Mouse (Mus musculus) MEL (cell line): ENCODE data around the gene Mrps10. TPM values are rescaled to one million over a fixed set of nuclear protein-coding genes. Genes with fewer than 3 reads are reported as not detected.
A peak's percentile ranks its signal among the peaks of the same experiment; 100 is the strongest.

Experiments used
- DNase-seq: peaks from one replicate; pipeline ENCODE4 v3.0.0; 2011; ENCODE audit warnings: low read depth, low spot score
- H3K27ac ChIP-seq: 2 replicates; pipeline ENCODE4 v1.5.1; 2012; ENCODE audit warnings: low read depth, mild to moderate bottlenecking, control low read depth, low read length, moderate library complexity; ENCODE audit not compliant: control insufficient read depth
- H3K27me3 ChIP-seq, 2 experiments: fragments of 150-350 bp in 1 of 2; sonication (generic) in 1 of 2; 2 replicates each; pipeline ENCODE4 v1.6.1; 2012; ENCODE audit warnings: low read length in 2 of 2, mild to moderate bottlenecking in 2 of 2, improper control_type of control experiment in 1 of 2, moderate library complexity in 1 of 2; ENCODE audit not compliant: insufficient read depth in 2 of 2, control insufficient read depth in 1 of 2
- H3K36me3 ChIP-seq, 2 experiments: 2 replicates each; pipeline ENCODE4 v1.6.1; 2012 to 2014; ENCODE audit warnings: low read length in 2 of 2, improper control_type of control experiment in 1 of 2, inconsistent platforms in 1 of 2, mild to moderate bottlenecking in 1 of 2; ENCODE audit not compliant: insufficient read depth in 2 of 2, control insufficient read depth in 1 of 2
- H3K4me1 ChIP-seq, 2 experiments: fragments of 150-350 bp in 1 of 2; sonication (generic) in 1 of 2; 2 replicates each; pipeline ENCODE4 v1.6.1; 2012; ENCODE audit warnings: low read length in 2 of 2, improper control_type of control experiment in 1 of 2, mild to moderate bottlenecking in 1 of 2; ENCODE audit not compliant: insufficient read depth in 2 of 2, control insufficient read depth in 1 of 2
- H3K4me3 ChIP-seq, 2 experiments: fragments of 150-350 bp in 1 of 2; sonication (generic) in 1 of 2; 2 replicates each; pipeline ENCODE4 v1.5.1; 2012; ENCODE audit warnings: low read depth in 2 of 2, low read length in 2 of 2, mild to moderate bottlenecking in 2 of 2, moderate library complexity in 2 of 2, control low read depth in 1 of 2, improper control_type of control experiment in 1 of 2; ENCODE audit not compliant: control insufficient read depth in 1 of 2, insufficient read depth in 1 of 2
- H3K79me2 ChIP-seq: 2 replicates; pipeline ENCODE4 v1.6.1; 2012; ENCODE audit warnings: mild to moderate bottlenecking, low read length, moderate library complexity; ENCODE audit not compliant: control insufficient read depth, poor library complexity, insufficient read depth
- H3K9ac ChIP-seq: 2 replicates; pipeline ENCODE4 v1.6.1; 2012; ENCODE audit warnings: low read depth, mild to moderate bottlenecking, control low read depth, low read length, moderate library complexity; ENCODE audit not compliant: control insufficient read depth, poor library complexity, severe bottlenecking
- H3K9me3 ChIP-seq: fragments of 150-350 bp; sonication (generic); replicated peaks from 2 replicates; pipeline ENCODE4 v1.6.1; 2012; ENCODE audit warnings: mild to moderate bottlenecking, low read length, improper control_type of control experiment, moderate library complexity; ENCODE audit not compliant: insufficient read depth
- CHD2 ChIP-seq: IDR thresholded peaks from 2 replicates; pipeline ENCODE4 v1.6.1; 2011; ENCODE audit warnings: low read length, improper control_type of control experiment
- ETS1 ChIP-seq: IDR thresholded peaks from 2 replicates; pipeline ENCODE4 v1.6.1; 2012; ENCODE audit warnings: low read depth, mild to moderate bottlenecking, inconsistent platforms, low read length, improper control_type of control experiment, moderate library complexity
- GATA1 ChIP-seq: IDR thresholded peaks from 2 replicates; pipeline ENCODE4 v1.6.1; 2011; ENCODE audit warnings: low read depth, low read length, improper control_type of control experiment
- HCFC1 ChIP-seq: IDR thresholded peaks from 2 replicates; pipeline ENCODE4 v1.6.1; 2012; ENCODE audit warnings: low read depth, mild to moderate bottlenecking, inconsistent platforms, low read length, improper control_type of control experiment, moderate library complexity
- JUND ChIP-seq: IDR thresholded peaks from 2 replicates; pipeline ENCODE4 v1.6.1; 2011; ENCODE audit warnings: low read depth, mild to moderate bottlenecking, improper control_type of control experiment, low read length
- KAT2A ChIP-seq: conservative IDR thresholded peaks from 2 replicates; pipeline ENCODE4 v1.6.1; 2012; ENCODE audit warnings: low read depth, low read length, improper control_type of control experiment, inconsistent platforms
- MAFK ChIP-seq: IDR thresholded peaks from 2 replicates; pipeline ENCODE4 v1.6.1; 2011; ENCODE audit warnings: low read depth, mild to moderate bottlenecking, low read length, improper control_type of control experiment, borderline replicate concordance
- MAX ChIP-seq: IDR thresholded peaks from 2 replicates; pipeline ENCODE4 v1.6.1; 2011; ENCODE audit warnings: low read length, improper control_type of control experiment
- MAZ ChIP-seq: IDR thresholded peaks from 2 replicates; pipeline ENCODE4 v1.6.1; 2012; ENCODE audit warnings: low read depth, mild to moderate bottlenecking, inconsistent platforms, low read length, improper control_type of control experiment
- POLR2A ChIP-seq, 2 experiments: IDR thresholded peaks; 2 replicates each; pipeline ENCODE4 v1.6.1; 2011 to 2012; ENCODE audit warnings: low read length in 2 of 2, mild to moderate bottlenecking in 2 of 2, control low read depth in 1 of 2, improper control_type of control experiment in 1 of 2, low read depth in 1 of 2, moderate library complexity in 1 of 2; ENCODE audit not compliant: control insufficient read depth in 1 of 2, insufficient read depth in 1 of 2, poor library complexity in 1 of 2
- POLR2AphosphoS2 ChIP-seq: IDR thresholded peaks from 2 replicates; pipeline ENCODE4 v1.6.1; 2011; ENCODE audit warnings: low read length, improper control_type of control experiment
- RAD21 ChIP-seq: IDR thresholded peaks from 2 replicates; pipeline ENCODE4 v1.6.1; 2011; ENCODE audit warnings: mild to moderate bottlenecking, low read depth, low read length, improper control_type of control experiment
- RCOR1 ChIP-seq: IDR thresholded peaks from 2 replicates; pipeline ENCODE4 v1.6.1; 2012; ENCODE audit warnings: low read depth, mild to moderate bottlenecking, inconsistent platforms, low read length, improper control_type of control experiment
- TAL1 ChIP-seq: IDR thresholded peaks from 2 replicates; pipeline ENCODE4 v1.6.1; 2012; ENCODE audit warnings: mild to moderate bottlenecking, inconsistent platforms, low read length, moderate library complexity, mixed read lengths
- TBP ChIP-seq: IDR thresholded peaks from 2 replicates; pipeline ENCODE4 v1.8.0; 2011; ENCODE audit warnings: low read depth, low read length, improper control_type of control experiment
- TCF12 ChIP-seq: IDR thresholded peaks from 2 replicates; pipeline ENCODE4 v1.6.1; 2014; ENCODE audit warnings: low read depth, mild to moderate bottlenecking, inconsistent platforms, low read length, improper control_type of control experiment, moderate library complexity
- UBTF ChIP-seq: IDR thresholded peaks from 2 replicates; pipeline ENCODE4 v1.6.1; 2012; ENCODE audit warnings: low read depth, mild to moderate bottlenecking, inconsistent platforms, low read length, improper control_type of control experiment, moderate library complexity, borderline replicate concordance; ENCODE audit not compliant: insufficient read depth
- USF1 ChIP-seq: IDR thresholded peaks from 2 replicates; pipeline ENCODE4 v1.6.1; 2014; ENCODE audit warnings: low read depth, mild to moderate bottlenecking, inconsistent platforms, low read length, improper control_type of control experiment, moderate library complexity
- USF2 ChIP-seq, 2 experiments: IDR thresholded peaks; 2 replicates each; pipeline ENCODE4 v1.6.1; 2011 to 2012; ENCODE audit warnings: improper control_type of control experiment in 2 of 2, low read length in 2 of 2, borderline replicate concordance in 1 of 2, inconsistent platforms in 1 of 2, low read depth in 1 of 2, mild to moderate bottlenecking in 1 of 2; ENCODE audit not compliant: insufficient read depth in 1 of 2
- ZKSCAN1 ChIP-seq: IDR thresholded peaks from 2 replicates; pipeline ENCODE4 v1.6.1; 2012; ENCODE audit warnings: low read depth, mild to moderate bottlenecking, inconsistent platforms, low read length, improper control_type of control experiment, moderate library complexity
- polyA plus RNA-seq, 2 experiments: library from polyadenylated mRNA; stranded (reverse) in 1 of 2; unstranded in 1 of 2; fragments of >175 nt in 1 of 2; fragments of >200 nt in 1 of 2; gene quantifications; 2 replicates each; pipeline versions ENCODE4 v1.2.1 to v1.2.4; 2012; ENCODE audit warnings: low replicate concordance in 2 of 2, low read depth in 1 of 2; ENCODE audit not compliant: insufficient read length in 2 of 2, insufficient read depth in 1 of 2, missing spikeins in 1 of 2
- total RNA-seq: library from RNA; depleted of rRNA; stranded (reverse); fragments of 300-350 nt; gene quantifications from 2 replicates; pipeline ENCODE4 v1.2.3, GENCODE M21; 2012

The Mrps10 gene
- total and polyA plus RNA-seq, 3 experiments, result 78.9 to 442 (median 107) TPM

- TF ChIP-seq JUND, result no peak
- TF ChIP-seq UBTF, result no peak
- TF ChIP-seq KAT2A, result no peak
- TF ChIP-seq POLR2AphosphoS2, result no peak
- peak; percentile 80 for TF ChIP-seq TCF12
- TF ChIP-seq RAD21, result no peak
- 0 out of 2 replicates have a peak, but pooled peaks have one; percentile 22 for TF ChIP-seq RCOR1
- no peak for TF ChIP-seq MAX
- peak; percentile 72 for TF ChIP-seq GATA1
- TF ChIP-seq CHD2, result no peak
- TF ChIP-seq POLR2A (IDR thresholded peaks at IDR 0.05; ENCODE audit: control insufficient read depth in 1 of 2, insufficient read depth in 1 of 2, low read depth in 1 of 2, low read length in 2 of 2, poor library complexity in 1 of 2), result no peak
- TF ChIP-seq HCFC1, result no peak
- no peak for TF ChIP-seq MAZ
- TF ChIP-seq TBP, result no peak
- no peak for TF ChIP-seq ZKSCAN1
- peak; percentile 61 for TF ChIP-seq TAL1
- no peak for TF ChIP-seq MAFK
- no peak for TF ChIP-seq USF2 (IDR thresholded peaks at IDR 0.05; ENCODE audit: borderline replicate concordance in 1 of 2, insufficient read depth in 1 of 2, low read depth in 1 of 2, low read length in 2 of 2)
Observed at GRCm38 (mm10) chr17:47319761-47320160, 48.9 kb upstream of the Mrps10 start (continued).

DNA sequence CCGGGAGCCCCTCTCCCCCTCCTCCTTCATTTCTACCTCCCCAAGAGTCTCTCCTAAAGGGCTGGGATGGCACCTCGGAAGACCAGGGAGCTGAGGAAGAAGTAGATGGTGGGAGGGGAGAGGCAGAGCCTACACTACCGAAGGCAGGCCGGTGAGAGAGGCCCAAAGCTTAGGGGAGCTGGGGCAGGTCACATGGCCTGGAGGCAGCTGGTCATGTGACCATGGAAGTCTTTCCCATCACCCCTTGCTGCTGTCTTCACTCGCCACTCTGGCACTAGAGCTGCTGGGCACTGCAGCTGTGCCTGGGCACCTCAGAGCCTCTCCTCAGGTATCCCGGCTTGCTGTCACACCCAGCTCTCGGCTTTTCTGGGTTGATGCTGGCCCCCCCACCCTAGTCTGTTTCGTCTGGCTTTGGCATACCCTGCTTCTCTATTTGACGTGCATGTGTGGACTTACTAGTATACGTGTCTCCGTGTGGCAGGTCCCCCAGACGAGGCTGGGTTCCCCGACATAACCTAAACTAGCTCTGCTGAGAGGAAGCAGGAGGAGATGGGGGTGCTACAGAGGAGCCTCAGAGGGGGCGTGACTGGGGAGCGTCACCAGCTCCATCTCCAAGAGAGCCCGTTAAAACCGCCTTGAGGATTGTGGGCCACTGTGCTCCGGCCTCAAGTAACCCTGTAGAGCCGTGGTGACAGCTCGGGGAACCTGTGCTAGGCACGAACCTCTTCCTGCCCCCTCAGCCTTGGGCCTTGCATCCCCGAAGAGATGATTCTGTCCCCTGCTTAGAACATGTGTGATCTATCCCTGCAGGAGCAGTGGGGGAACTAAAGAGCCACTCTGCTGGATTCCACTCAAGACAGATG lies 46.3 kb upstream of the Mrps10 start:
- no peak overlapping the region for H3K9ac ChIP-seq
- DNase-seq, result no peak
- H3K27me3 ChIP-seq, result no peaks in the 10 kb centered on the region

More for the DNA sequence above, 46.3 kb upstream of the Mrps10 start:
- Histone ChIP-seq H3K79me2 (no peaks in the 10 kb centered on the region), H3K4me1 (peaks cover 9 to 14% of the 10 kb centered on the region in 2 experiments), H3K36me3 (peaks cover 0 to 20% of the 10 kb centered on the region in 2 experiments; a peak in 2 of 4 replicates), H3K9me3 (no peaks in the 10 kb centered on the region), H3K27ac (no peak overlapping the region), H3K4me3 (no peak overlapping the region)
- no peak for TF ChIP-seq RAD21
- no peak for TF ChIP-seq ETS1
- no peak for TF ChIP-seq MAZ
- TF ChIP-seq USF2 (IDR thresholded peaks at IDR 0.05; ENCODE audit: borderline replicate concordance in 1 of 2, insufficient read depth in 1 of 2, low read depth in 1 of 2, low read length in 2 of 2), result 0 out of 4 replicates have a peak, but pooled peaks of 1 of the 2 experiments have one; percentile 18
- peak; percentile 75 for TF ChIP-seq USF1
